Mouse (Mus musculus) neural tube, embryonic 14.5 days (tissue): Measurements from ENCODE around the gene Tcp11. TPM values are rescaled to one million over a fixed set of nuclear protein-coding genes. Genes with fewer than 3 reads are reported as not detected.
A peak's percentile ranks its signal among the peaks of the same experiment; 100 is the strongest.

Experiments
- ATAC-seq: fragments of 200-750 bp; cut with Nextera tagmentation; 2 replicates; pipeline ENCODE4 v1.8.0; 2017; ENCODE audit warnings: low read depth, mild to moderate bottlenecking, moderate TSS enrichment, moderate library complexity
- H3K27ac ChIP-seq: fragments of 300-500 bp; sonication (generic); 2 replicates; pipeline ENCODE4 v1.5.1; 2014; ENCODE audit warnings: low read depth, mild to moderate bottlenecking, control low read depth, low read length, moderate library complexity, mixed read lengths
- H3K27me3 ChIP-seq: fragments of 300-500 bp; sonication (generic); 2 replicates; pipeline ENCODE4 v1.6.1; 2014; ENCODE audit warnings: low read length; ENCODE audit not compliant: control insufficient read depth, insufficient read depth
- H3K36me3 ChIP-seq: fragments of 300-500 bp; sonication (generic); 2 replicates; pipeline ENCODE4 v1.6.1; 2014; ENCODE audit warnings: low read length, mixed read lengths; ENCODE audit not compliant: control insufficient read depth, insufficient read depth
- H3K4me1 ChIP-seq: fragments of 300-500 bp; sonication (generic); 2 replicates; pipeline ENCODE4 v1.6.1; 2014; ENCODE audit warnings: low read length; ENCODE audit not compliant: control insufficient read depth, insufficient read depth
- H3K4me2 ChIP-seq: fragments of 300-500 bp; sonication (generic); 2 replicates; pipeline ENCODE4 v1.6.1; 2014; ENCODE audit warnings: mild to moderate bottlenecking, low read depth, low read length, control low read depth
- H3K4me3 ChIP-seq: fragments of 300-500 bp; sonication (generic); 2 replicates; pipeline ENCODE4 v1.5.1; 2014; ENCODE audit warnings: low read depth, low read length, control low read depth, mixed read lengths
- H3K9ac ChIP-seq: fragments of 300-500 bp; sonication (generic); replicated peaks from 2 replicates; pipeline ENCODE4 v1.6.1; 2014; ENCODE audit warnings: low read depth, mild to moderate bottlenecking, control low read depth, low read length, mixed read lengths
- H3K9me3 ChIP-seq: fragments of 300-500 bp; sonication (generic); 2 replicates; pipeline ENCODE4 v1.6.1; 2016; ENCODE audit warnings: low read length; ENCODE audit not compliant: control insufficient read depth
- WGBS: fragments of 180-500 bp; shearing (Covaris S2); extraction: QIAGEN DNeasy Blood & Tissue Kit; methylation state at CpG from one replicate; pipeline ENCODE4 v1.1.7; 2014; 5-methylcytosine and 5-hydroxymethylcytosine counted together
- polyA plus RNA-seq: library from polyadenylated mRNA; unstranded; fragments of >200 nt; fragmentation: Nextera tagmentation; extraction: Ambion mirVana; gene quantifications from 2 replicates; pipeline ENCODE4 v1.2.1, GENCODE M21; 2014

Gene Tcp11
- polyA plus RNA-seq, 1 experiment from 2014 or later = 0.79 TPM

- H3K27ac ChIP-seq = peak overlapping the region; percentile 83
- no peaks in the 10 kb centered on the region for H3K9me3 ChIP-seq
- H3K36me3 ChIP-seq = no peaks in the 10 kb centered on the region
- H3K4me3 ChIP-seq = peak overlapping the region; percentile 25
- ATAC-seq = peak; percentile 87
- no peaks in the 10 kb centered on the region for H3K27me3 ChIP-seq
- H3K4me2 ChIP-seq = peak overlapping the region; percentile 52
- peak overlapping the region; percentile 60 for H3K9ac ChIP-seq
- 15% methylated on average over 23 of the region's 23 CpGs for WGBS
- peaks cover 39% of the 10 kb centered on the region for H3K4me1 ChIP-seq
Measured at GRCm38 (mm10) chr17:28042299-28042771, 38.1 kb downstream of the Tcp11 start.

- H3K9ac ChIP-seq = peak overlapping the region; percentile 60
- ATAC-seq = no peak
- H3K27me3 ChIP-seq = no peaks in the 10 kb centered on the region
- H3K4me3 ChIP-seq = peak overlapping the region; percentile 25
- peaks cover 45% of the 10 kb centered on the region for H3K4me1 ChIP-seq
- no peaks in the 10 kb centered on the region for H3K36me3 ChIP-seq
- no peaks in the 10 kb centered on the region for H3K9me3 ChIP-seq
- peak overlapping the region; percentile 52 for H3K4me2 ChIP-seq
- peak overlapping the region; percentile 83 for H3K27ac ChIP-seq
- WGBS = 44% methylated on average over 13 of the region's 13 CpGs
Measured at GRCm38 (mm10) chr17:28041298-28041697, 39.1 kb downstream of the Tcp11 start.

GRCm38 (mm10) chr17:28040620-28041019 lies 39.8 kb downstream of the Tcp11 start:
- H3K4me3 ChIP-seq = peak overlapping the region; percentile 25
- peak; percentile 58; the same call in 1 of the 2 replicates for ATAC-seq
- H3K27ac ChIP-seq = peak overlapping the region; percentile 83
- H3K4me2 ChIP-seq = peak overlapping the region; percentile 52
- H3K9me3 ChIP-seq = no peaks in the 10 kb centered on the region
- 11% methylated on average over 15 of the region's 16 CpGs for WGBS
- peaks cover 45% of the 10 kb centered on the region for H3K4me1 ChIP-seq
- peak overlapping the region; percentile 60 for H3K9ac ChIP-seq
- no peaks in the 10 kb centered on the region for H3K36me3 ChIP-seq
- H3K27me3 ChIP-seq = no peaks in the 10 kb centered on the region

- 0 out of 2 replicates have a peak overlapping the region, but pooled peaks have one; percentile 22 for H3K9ac ChIP-seq
- H3K4me1 ChIP-seq = peaks cover 32% of the 10 kb centered on the region
- H3K4me3 ChIP-seq = no peak overlapping the region
- H3K4me2 ChIP-seq = no peak overlapping the region
- 31% methylated on average over 14 of the region's 14 CpGs for WGBS
- no peaks in the 10 kb centered on the region for H3K9me3 ChIP-seq
- peak; percentile 59; the same call in 1 of the 2 replicates for ATAC-seq
- no peaks in the 10 kb centered on the region for H3K36me3 ChIP-seq
- H3K27ac ChIP-seq = peak overlapping the region; percentile 73
- H3K27me3 ChIP-seq = no peaks in the 10 kb centered on the region
Measured at GRCm38 (mm10) chr17:28036813-28037756, 43.4 kb downstream of the Tcp11 start.

- H3K27ac ChIP-seq = no peak overlapping the region
- H3K4me3 ChIP-seq = no peak overlapping the region
- H3K9me3 ChIP-seq = no peaks in the 10 kb centered on the region
- H3K4me1 ChIP-seq = peaks cover 22% of the 10 kb centered on the region
- H3K36me3 ChIP-seq = no peaks in the 10 kb centered on the region
- 78% methylated on average over 8 of the region's 8 CpGs for WGBS
- no peak overlapping the region for H3K4me2 ChIP-seq
- no peak overlapping the region for H3K9ac ChIP-seq
- no peaks in the 10 kb centered on the region for H3K27me3 ChIP-seq
- no peak for ATAC-seq
Measured at GRCm38 (mm10) chr17:28034986-28035385, 45.5 kb downstream of the Tcp11 start.

- no peaks in the 10 kb centered on the region for H3K27me3 ChIP-seq
- H3K9me3 ChIP-seq = no peaks in the 10 kb centered on the region
- peaks cover 21% of the 10 kb centered on the region for H3K4me1 ChIP-seq
- 6% methylated on average over 3 of the region's 3 CpGs for WGBS
- no peak overlapping the region for H3K27ac ChIP-seq
- no peak overlapping the region for H3K9ac ChIP-seq
- H3K36me3 ChIP-seq = no peaks in the 10 kb centered on the region
- no peak overlapping the region for H3K4me3 ChIP-seq
- ATAC-seq = no peak
- no peak overlapping the region for H3K4me2 ChIP-seq
Measured at GRCm38 (mm10) chr17:28033046-28033580, 47.3 kb downstream of the Tcp11 start.

- H3K9me3 ChIP-seq = no peaks in the 10 kb centered on the region
- no peak overlapping the region for H3K4me2 ChIP-seq
- H3K9ac ChIP-seq = no peak overlapping the region
- no peak overlapping the region for H3K27ac ChIP-seq
- no peaks in the 10 kb centered on the region for H3K36me3 ChIP-seq
- ATAC-seq = no peak
- WGBS = 59% methylated on average over 10 of the region's 10 CpGs
- H3K4me1 ChIP-seq = peaks cover 16% of the 10 kb centered on the region
- no peak overlapping the region for H3K4me3 ChIP-seq
- H3K27me3 ChIP-seq = no peaks in the 10 kb centered on the region
Measured at GRCm38 (mm10) chr17:28032219-28032618, 48.2 kb downstream of the Tcp11 start.

- Histone ChIP-seq H3K9ac (no peak overlapping the region), H3K27ac (no peak overlapping the region), H3K4me2 (no peak overlapping the region), H3K9me3 (no peaks in the 10 kb centered on the region), H3K4me3 (no peak overlapping the region), H3K36me3 (no peaks in the 10 kb centered on the region), H3K27me3 (no peaks in the 10 kb centered on the region), H3K4me1 (peaks cover 14% of the 10 kb centered on the region)
- WGBS = 66% methylated on average over 9 of the region's 9 CpGs
- no peak for ATAC-seq
Measured at GRCm38 (mm10) chr17:28031281-28031941, 49.0 kb downstream of the Tcp11 start.
